Mouse (Mus musculus) kidney, adult 2 months (tissue): Measurements from ENCODE around the gene Retnlg.

Experiments
- CTCF ChIP-seq: fragments of 200-500 bp; conservative IDR thresholded peaks from 2 replicates; pipeline ENCODE4 v1.5.1; 2011; ENCODE audit warnings: low read depth, mild to moderate bottlenecking, control low read depth, low read length, moderate library complexity, mixed read lengths; ENCODE audit not compliant: insufficient read depth, insufficient read length
- POLR2A ChIP-seq: fragments of 200-500 bp; IDR thresholded peaks from one replicate; pipeline ENCODE4 v1.6.1; 2011; ENCODE audit warnings: low read depth, low read length, control low read depth

GRCm38 (mm10) chr16:48872321-48872720 is at the start of gene Retnlg:
- no peak for TF ChIP-seq CTCF
- no peak for TF ChIP-seq POLR2A
